Mouse (Mus musculus) ES-E14 (cell line): ENCODE measurements at regions not wholly inside any gene's neighbourhood (a gene's known extent, or its start where the extent isn't known, plus 50 kb on each side); places are given as distances from the start of the nearest gene placed in this dataset.

Experiments used
- DNase-seq: peaks from one replicate; pipeline ENCODE4 v3.0.0-alpha.2; 2013; ENCODE audit warnings: low read depth, low spot score
- H3K27ac ChIP-seq: 2 replicates; pipeline ENCODE4 v1.5.1; 2012; ENCODE audit warnings: low read depth, mild to moderate bottlenecking, low read length, moderate library complexity, mixed read lengths; ENCODE audit not compliant: poor library complexity, insufficient read depth, severe bottlenecking
- H3K36me3 ChIP-seq: 2 replicates; pipeline ENCODE4 v1.6.1; 2012; ENCODE audit warnings: mild to moderate bottlenecking, low read length, moderate library complexity, mixed read lengths; ENCODE audit not compliant: control insufficient read depth, poor library complexity, insufficient read depth, severe bottlenecking
- H3K4me1 ChIP-seq, 2 experiments: fragments of 150-350 bp in 1 of 2; sonication (generic) in 1 of 2; 2 replicates each; pipeline ENCODE4 v1.6.1; 2012; ENCODE audit warnings: low read length in 2 of 2, mild to moderate bottlenecking in 1 of 2, mixed read lengths in 1 of 2; ENCODE audit not compliant: control insufficient read depth in 2 of 2, insufficient read depth in 2 of 2, poor library complexity in 1 of 2
- H3K4me3 ChIP-seq, 2 experiments: fragments of 150-350 bp in 1 of 2; sonication (generic) in 1 of 2; 2 replicates each; pipeline ENCODE4 v1.5.1; 2012; ENCODE audit warnings: low read length in 2 of 2, low read depth in 1 of 2, mild to moderate bottlenecking in 1 of 2, mixed read lengths in 1 of 2; ENCODE audit not compliant: insufficient read depth in 1 of 2, poor library complexity in 1 of 2, severe bottlenecking in 1 of 2
- H3K9ac ChIP-seq: 2 replicates; pipeline ENCODE4 v1.6.1; 2012; ENCODE audit warnings: low read depth, mild to moderate bottlenecking, low read length, mixed read lengths; ENCODE audit not compliant: poor library complexity, insufficient read depth, severe bottlenecking
- H3K9me3 ChIP-seq: fragments of 150-350 bp; sonication (generic); 2 replicates; pipeline ENCODE4 v1.6.1; 2012; ENCODE audit warnings: low read depth, mild to moderate bottlenecking, low read length; ENCODE audit not compliant: control insufficient read depth, insufficient read depth
- CHD2 ChIP-seq: IDR thresholded peaks from 2 replicates; pipeline ENCODE4 v1.6.1; 2014; ENCODE audit warnings: mild to moderate bottlenecking, low read depth, low read length, inconsistent platforms
- HCFC1 ChIP-seq: IDR thresholded peaks from 2 replicates; pipeline ENCODE4 v1.6.1; 2012; ENCODE audit warnings: low read length, inconsistent platforms, borderline replicate concordance; ENCODE audit not compliant: insufficient read depth
- MAFK ChIP-seq: IDR thresholded peaks from 2 replicates; pipeline ENCODE4 v1.6.1; 2014; ENCODE audit warnings: mild to moderate bottlenecking, low read depth, low read length, inconsistent platforms; ENCODE audit not compliant: insufficient read depth
- ZC3H11A ChIP-seq: IDR thresholded peaks from 2 replicates; pipeline ENCODE4 v1.6.1; 2012; ENCODE audit warnings: low read depth, mild to moderate bottlenecking, inconsistent platforms, low read length, borderline replicate concordance
- ZNF384 ChIP-seq: IDR thresholded peaks from 2 replicates; pipeline ENCODE4 v1.6.1; 2012; ENCODE audit warnings: low read depth, low read length, inconsistent platforms
- in situ Hi-C, 2 experiments: fragments of 600-800 bp; cut with MboI; formaldehyde crosslinking; loops; one replicate each; pipeline ENCODE4 v1.15.1; 2025; ENCODE audit warnings: low sequenced_read_pairs in 2 of 2, inconsistent platforms in 1 of 2; ENCODE audit not compliant: unreplicated experiment in 2 of 2

DNA sequence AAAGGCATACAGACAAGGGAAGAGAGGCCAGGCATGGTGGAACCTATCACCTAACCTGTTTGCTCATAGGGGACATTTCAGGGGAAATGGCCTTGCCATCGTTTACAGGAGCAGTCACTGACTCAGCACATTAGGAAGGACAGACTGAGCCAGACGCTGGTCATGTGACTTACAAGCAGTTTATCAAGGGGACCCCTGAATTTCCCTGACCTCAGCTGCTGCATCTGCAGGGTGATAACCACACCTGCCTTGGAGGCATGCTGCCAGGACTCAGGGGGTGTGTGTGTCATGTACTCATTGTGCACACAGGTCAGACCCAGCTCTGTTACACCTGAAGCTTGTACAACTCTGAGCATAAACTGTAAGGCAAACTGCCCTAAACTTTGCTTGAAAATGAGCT, 109.6 kb upstream of the 1700066M21Rik start:
- H3K4me1 ChIP-seq: no peaks in the 10 kb centered on the region; a peak in 1 of 4 replicates
- no peak overlapping the region for H3K9ac ChIP-seq
- no peaks in the 10 kb centered on the region for H3K9me3 ChIP-seq
- DNase-seq: no peak
- no peak overlapping the region for H3K27ac ChIP-seq
- no peak for TF ChIP-seq ZNF384
- no peak for TF ChIP-seq CHD2
- TF ChIP-seq ZC3H11A: no peak
- TF ChIP-seq HCFC1: no peak
- TF ChIP-seq MAFK: no peak
- H3K36me3 ChIP-seq: no peaks in the 10 kb centered on the region
- no peak overlapping the region for H3K4me3 ChIP-seq
- in situ Hi-C loops: no loop called here

DNA sequence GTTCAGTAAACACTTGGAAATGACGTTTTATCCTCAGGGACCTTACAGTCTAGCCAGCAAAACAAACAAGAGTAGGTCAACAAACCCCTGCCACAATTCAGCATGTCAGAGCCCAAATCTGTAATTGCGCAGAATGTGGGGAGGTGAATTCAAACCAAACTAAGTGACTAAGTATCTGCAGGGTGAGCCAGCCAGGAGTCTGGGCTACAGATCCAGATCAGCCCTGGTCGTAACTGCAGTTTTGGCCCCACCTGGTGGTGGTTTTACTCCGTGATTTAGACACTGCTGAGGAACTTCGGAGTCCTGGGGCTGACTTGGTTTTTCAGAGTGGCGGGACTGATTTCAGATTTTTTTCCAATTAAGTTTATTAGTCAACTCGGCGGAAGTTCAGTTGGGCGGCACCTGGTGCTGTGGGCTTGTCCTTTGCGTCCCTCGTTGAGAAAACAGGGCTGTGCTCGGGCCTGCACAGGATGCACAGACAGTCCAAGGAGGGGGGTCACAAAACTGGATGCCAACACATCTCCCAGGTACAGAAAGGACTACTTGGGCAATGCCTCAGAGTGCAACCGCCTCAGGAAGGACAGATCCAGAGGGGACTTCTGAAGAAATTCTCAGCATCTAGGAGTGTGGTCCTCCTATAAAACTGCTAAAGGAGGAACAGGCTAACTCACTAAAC, 107.6 kb upstream of the 1700066M21Rik start:
- TF ChIP-seq ZC3H11A: peak; percentile 54; the same call in 1 of the 2 replicates
- TF ChIP-seq HCFC1: no peak
- no peaks in the 10 kb centered on the region; a peak in 1 of 4 replicates for H3K4me1 ChIP-seq
- no peak overlapping the region; the same call in 1 of the 2 replicates for H3K9ac ChIP-seq
- DNase-seq: peak; percentile 63
- H3K9me3 ChIP-seq: no peaks in the 10 kb centered on the region
- H3K4me3 ChIP-seq: peak overlapping the region in 1 of 2 experiments; percentile 30; a peak in 1 of 4 replicates
- no peaks in the 10 kb centered on the region for H3K36me3 ChIP-seq
- H3K27ac ChIP-seq: no peak overlapping the region
- in situ Hi-C loops: no loop called here

GRCm38 (mm10) chr1:57272593-57272992, 104.8 kb upstream of the 1700066M21Rik start:
- Histone ChIP-seq H3K4me1 (no peaks in the 10 kb centered on the region; a peak in 1 of 4 replicates), H3K36me3 (no peaks in the 10 kb centered on the region), H3K9ac (no peak overlapping the region), H3K4me3 (no peak overlapping the region), H3K27ac (no peak overlapping the region), H3K9me3 (no peaks in the 10 kb centered on the region)
- TF ChIP-seq MAFK (no peak), HCFC1 (no peak)
- in situ Hi-C loops: no loop called here
- DNase-seq: no peak

DNA sequence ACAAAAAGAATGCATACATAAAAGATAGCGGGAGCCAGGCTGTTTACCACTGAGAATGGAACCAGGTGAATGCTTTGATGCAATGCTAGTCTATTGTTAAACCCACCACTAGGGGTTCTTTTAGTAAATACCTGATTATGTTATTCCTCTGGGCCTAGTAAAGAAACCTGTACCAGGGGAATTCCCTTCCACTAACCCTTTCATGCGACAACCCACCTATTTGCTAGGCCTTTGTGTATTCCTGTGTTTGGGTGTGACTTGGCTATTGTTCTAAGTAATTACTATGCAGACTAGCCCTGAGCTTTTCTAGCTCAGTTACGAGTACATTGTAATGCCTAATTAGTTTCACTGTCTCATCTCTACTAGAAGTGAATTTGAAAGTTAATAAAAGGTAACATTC, 95.9 kb upstream of the 1700066M21Rik start:
- Histone ChIP-seq H3K36me3 (no peaks in the 10 kb centered on the region), H3K4me1 (no peaks in the 10 kb centered on the region), H3K9ac (no peak overlapping the region), H3K4me3 (no peak overlapping the region), H3K27ac (no peak overlapping the region), H3K9me3 (no peaks in the 10 kb centered on the region)
- in situ Hi-C loops: no loop called here
- DNase-seq: peak; percentile 20
- no peak for TF ChIP-seq ZNF384
- TF ChIP-seq HCFC1: no peak
- TF ChIP-seq ZC3H11A: no peak
- no peak for TF ChIP-seq CHD2
- TF ChIP-seq MAFK: no peak

DNA sequence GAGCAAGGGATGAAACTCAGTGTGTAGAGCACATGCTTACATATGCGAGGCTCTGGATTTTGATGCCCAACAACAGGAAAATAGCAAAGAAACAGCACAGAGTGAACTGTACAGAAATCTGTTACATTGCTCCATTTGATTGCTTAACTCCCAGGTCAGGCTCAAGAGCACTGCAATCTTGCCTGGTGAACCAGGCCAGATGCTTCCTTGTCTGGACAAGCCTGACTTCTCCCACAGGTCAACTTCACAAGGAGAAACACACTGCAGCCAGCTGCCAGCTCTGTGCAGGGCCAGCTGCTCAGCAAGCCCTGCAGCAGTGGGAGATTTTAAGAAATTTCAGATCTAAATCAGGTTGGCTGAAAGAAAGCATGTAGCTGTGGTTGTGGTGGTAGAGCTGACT, 81.2 kb upstream of the 1700066M21Rik start:
- no peaks in the 10 kb centered on the region; a peak in 2 of 4 replicates for H3K4me1 ChIP-seq

More for the DNA sequence above, 81.2 kb upstream of the 1700066M21Rik start:
- no peak for DNase-seq
- H3K9me3 ChIP-seq: no peaks in the 10 kb centered on the region
- TF ChIP-seq HCFC1 (no peak), MAFK (no peak), CHD2 (no peak)
- H3K9ac ChIP-seq: no peak overlapping the region
- no peak overlapping the region for H3K27ac ChIP-seq
- H3K4me3 ChIP-seq: no peak overlapping the region
- in situ Hi-C loops: no loop called here
- no peaks in the 10 kb centered on the region for H3K36me3 ChIP-seq
